Mouse (Mus musculus) ES-E14 (cell line): ENCODE measurements around the gene Cdh5. TPM values are rescaled to one million over a fixed set of nuclear protein-coding genes. Genes with fewer than 3 reads are reported as not detected.

Experiments used
- DNase-seq: peaks from one replicate; pipeline ENCODE4 v3.0.0-alpha.2; 2013; ENCODE audit warnings: low read depth, low spot score
- H3K27ac ChIP-seq: 2 replicates; pipeline ENCODE4 v1.5.1; 2012; ENCODE audit warnings: low read depth, mild to moderate bottlenecking, low read length, moderate library complexity, mixed read lengths; ENCODE audit not compliant: poor library complexity, insufficient read depth, severe bottlenecking
- H3K36me3 ChIP-seq: 2 replicates; pipeline ENCODE4 v1.6.1; 2012; ENCODE audit warnings: mild to moderate bottlenecking, low read length, moderate library complexity, mixed read lengths; ENCODE audit not compliant: control insufficient read depth, poor library complexity, insufficient read depth, severe bottlenecking
- H3K4me1 ChIP-seq, 2 experiments: fragments of 150-350 bp in 1 of 2; sonication (generic) in 1 of 2; 2 replicates each; pipeline ENCODE4 v1.6.1; 2012; ENCODE audit warnings: low read length in 2 of 2, mild to moderate bottlenecking in 1 of 2, mixed read lengths in 1 of 2; ENCODE audit not compliant: control insufficient read depth in 2 of 2, insufficient read depth in 2 of 2, poor library complexity in 1 of 2
- H3K4me3 ChIP-seq, 2 experiments: fragments of 150-350 bp in 1 of 2; sonication (generic) in 1 of 2; 2 replicates each; pipeline ENCODE4 v1.5.1; 2012; ENCODE audit warnings: low read length in 2 of 2, low read depth in 1 of 2, mild to moderate bottlenecking in 1 of 2, mixed read lengths in 1 of 2; ENCODE audit not compliant: insufficient read depth in 1 of 2, poor library complexity in 1 of 2, severe bottlenecking in 1 of 2
- H3K9ac ChIP-seq: 2 replicates; pipeline ENCODE4 v1.6.1; 2012; ENCODE audit warnings: low read depth, mild to moderate bottlenecking, low read length, mixed read lengths; ENCODE audit not compliant: poor library complexity, insufficient read depth, severe bottlenecking
- H3K9me3 ChIP-seq: fragments of 150-350 bp; sonication (generic); 2 replicates; pipeline ENCODE4 v1.6.1; 2012; ENCODE audit warnings: low read depth, mild to moderate bottlenecking, low read length; ENCODE audit not compliant: control insufficient read depth, insufficient read depth
- CHD2 ChIP-seq: IDR thresholded peaks from 2 replicates; pipeline ENCODE4 v1.6.1; 2014; ENCODE audit warnings: mild to moderate bottlenecking, low read depth, low read length, inconsistent platforms
- HCFC1 ChIP-seq: IDR thresholded peaks from 2 replicates; pipeline ENCODE4 v1.6.1; 2012; ENCODE audit warnings: low read length, inconsistent platforms, borderline replicate concordance; ENCODE audit not compliant: insufficient read depth
- MAFK ChIP-seq: IDR thresholded peaks from 2 replicates; pipeline ENCODE4 v1.6.1; 2014; ENCODE audit warnings: mild to moderate bottlenecking, low read depth, low read length, inconsistent platforms; ENCODE audit not compliant: insufficient read depth
- ZC3H11A ChIP-seq: IDR thresholded peaks from 2 replicates; pipeline ENCODE4 v1.6.1; 2012; ENCODE audit warnings: low read depth, mild to moderate bottlenecking, inconsistent platforms, low read length, borderline replicate concordance
- ZNF384 ChIP-seq: IDR thresholded peaks from 2 replicates; pipeline ENCODE4 v1.6.1; 2012; ENCODE audit warnings: low read depth, low read length, inconsistent platforms
- in situ Hi-C, 2 experiments: fragments of 600-800 bp; cut with MboI; formaldehyde crosslinking; loops; one replicate each; pipeline ENCODE4 v1.15.1; 2025; ENCODE audit warnings: low sequenced_read_pairs in 2 of 2, inconsistent platforms in 1 of 2; ENCODE audit not compliant: unreplicated experiment in 2 of 2
- total RNA-seq: library from RNA; depleted of rRNA; stranded (reverse); fragments of 300-350 nt; gene quantifications from 2 replicates; pipeline ENCODE4 v1.2.3, GENCODE M21; 2012

The Cdh5 gene
- total RNA-seq, 1 experiment, result 2.0 TPM

GRCm38 (mm10) chr8:104184905-104185304, 83.5 kb downstream of the Cdh5 start:
- in situ Hi-C loops, result no loop called here
- no peak for DNase-seq
- Histone ChIP-seq H3K9me3 (no peaks in the 10 kb centered on the region), H3K4me1 (no peaks in the 10 kb centered on the region), H3K36me3 (no peaks in the 10 kb centered on the region), H3K9ac (no peak overlapping the region), H3K4me3 (no peak overlapping the region), H3K27ac (no peak overlapping the region)
- TF ChIP-seq CHD2 (no peak), ZNF384 (no peak), ZC3H11A (no peak), HCFC1 (no peak), MAFK (no peak)

- Histone ChIP-seq H3K27ac (no peak overlapping the region), H3K4me1 (no peaks in the 10 kb centered on the region), H3K36me3 (no peaks in the 10 kb centered on the region), H3K4me3 (no peak overlapping the region), H3K9ac (no peak overlapping the region), H3K9me3 (no peaks in the 10 kb centered on the region)
- DNase-seq, result no peak
- in situ Hi-C loops, result no loop called here
- TF ChIP-seq HCFC1 (no peak), ZNF384 (no peak), ZC3H11A (no peak), MAFK (no peak), CHD2 (no peak)
These were observed 85.4 kb downstream of the Cdh5 start for GRCm38 (mm10) chr8:104186827-104187226.

GRCm38 (mm10) chr8:104187622-104188021, 86.2 kb downstream of the Cdh5 start:
- Histone ChIP-seq H3K9ac (no peak overlapping the region), H3K36me3 (no peaks in the 10 kb centered on the region), H3K27ac (no peak overlapping the region), H3K9me3 (no peaks in the 10 kb centered on the region), H3K4me1 (no peaks in the 10 kb centered on the region), H3K4me3 (no peak overlapping the region)
- TF ChIP-seq ZC3H11A (no peak), CHD2 (no peak), ZNF384 (no peak), HCFC1 (no peak), MAFK (no peak)
- in situ Hi-C loops, result no loop called here
- DNase-seq, result no peak

- no peaks in the 10 kb centered on the region for H3K9me3 ChIP-seq
- H3K4me1 ChIP-seq, result no peaks in the 10 kb centered on the region
- in situ Hi-C loops, result no loop called here
- no peak overlapping the region for H3K4me3 ChIP-seq
- no peak overlapping the region for H3K27ac ChIP-seq
- H3K9ac ChIP-seq, result no peak overlapping the region
- no peaks in the 10 kb centered on the region for H3K36me3 ChIP-seq
- no peak for DNase-seq
- TF ChIP-seq MAFK (no peak), HCFC1 (no peak), CHD2 (no peak), ZC3H11A (no peak), ZNF384 (no peak)
These were observed 87.0 kb downstream of the Cdh5 start for GRCm38 (mm10) chr8:104188459-104188858.
